Mouse (Mus musculus) T-cell, adult 2 months (primary cell): ENCODE measurements around the gene Ovca2.

Source experiments
- DNase-seq: peaks from one replicate; pipeline ENCODE4 v3.0.0; 2022; ENCODE audit warnings: low spot score

Ovca2 gene

GRCm38 (mm10) chr11:75126384-75126783 is 52.3 kb downstream of the Ovca2 start:
- no peak for DNase-seq
